Mouse (Mus musculus): ENCODE measurements at regions not wholly inside any gene's neighbourhood (a gene's known extent, or its start where the extent isn't known, plus 50 kb on each side); places are given as distances from the start of the nearest gene placed in this dataset.

DNA sequence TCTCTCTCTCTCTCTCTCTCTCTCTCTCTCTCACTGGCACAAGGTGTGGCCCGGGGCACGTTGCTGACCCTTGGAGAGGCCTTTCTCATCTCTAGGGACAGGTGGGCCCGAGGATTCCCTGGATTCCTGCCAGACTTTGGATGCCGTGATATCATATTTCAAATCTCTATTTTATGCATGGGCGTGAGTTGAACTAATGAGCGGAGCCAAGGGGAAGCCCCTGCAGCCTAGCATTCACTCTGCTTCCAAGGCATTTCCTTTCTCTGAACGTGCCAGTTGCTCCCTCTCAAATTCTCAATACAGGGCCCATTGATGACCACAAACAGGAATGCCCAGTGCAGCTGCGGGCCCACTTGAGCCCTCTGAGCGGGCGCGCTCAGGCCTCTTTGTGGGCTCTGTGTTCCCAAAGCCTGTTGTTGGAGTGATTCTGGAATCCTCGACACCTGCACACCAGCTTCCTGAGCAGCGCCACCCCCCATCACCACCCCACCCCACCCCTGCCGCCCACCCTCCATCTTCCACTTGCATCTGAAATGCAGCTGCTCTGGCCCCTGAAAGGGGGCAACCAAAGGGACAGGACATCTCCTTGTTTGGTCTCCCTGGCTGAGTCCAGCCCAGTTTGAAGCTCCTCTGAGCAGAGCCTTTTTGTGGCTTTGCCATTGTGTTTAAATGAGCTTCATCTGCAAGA is 175.0 kb upstream of the Lpp start:
- H3K27ac ChIP-seq (ENCODE audit: low read depth, low read length) = no peak overlapping the region
- no peak for TF ChIP-seq CTCF (IDR thresholded peaks at IDR 0.05; ENCODE audit: low read depth)
- H3K36me3 ChIP-seq (ENCODE audit: insufficient read depth) = no peaks in the 10 kb centered on the region
- H3K9ac ChIP-seq = no peak overlapping the region
- no peak overlapping the region for H3K4me3 ChIP-seq (ENCODE audit: low read depth, low read length)
- DNase-seq = peak; percentile 21
- peak; percentile 83 for ATAC-seq
- WGBS = 34% methylated on average over 14 of the region's 14 CpGs
- no peaks in the 10 kb centered on the region for H3K4me1 ChIP-seq (ENCODE audit: insufficient read depth)
- no peaks in the 10 kb centered on the region for H3K9me3 ChIP-seq (ENCODE audit: low read length)
- H3K4me2 ChIP-seq (ENCODE audit: low read depth) = no peak overlapping the region
- no peaks in the 10 kb centered on the region for H3K27me3 ChIP-seq (ENCODE audit: insufficient read depth, low read length)

DNA sequence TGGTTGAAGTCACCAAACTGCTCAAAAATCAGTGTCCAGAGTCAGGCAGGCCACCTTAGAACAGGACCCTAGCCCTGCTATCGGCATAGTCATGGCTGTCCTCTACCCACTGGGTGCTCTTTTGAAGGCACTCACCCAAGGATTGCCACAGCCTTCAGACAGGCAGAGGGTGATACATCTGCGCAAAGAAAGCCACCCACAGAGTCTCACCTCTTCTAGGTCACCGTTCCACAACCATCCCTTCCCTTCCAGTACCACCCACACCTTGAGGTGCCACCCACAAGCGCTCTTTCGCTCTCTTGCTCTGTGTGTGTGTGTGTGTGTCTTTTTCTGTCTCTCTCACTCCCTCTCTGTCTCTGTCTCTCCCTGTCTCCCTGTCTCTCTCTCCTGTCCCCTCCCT is 176.5 kb upstream of the Lpp start:
- Histone ChIP-seq H3K27ac (ENCODE audit: low read depth, low read length) (no peak overlapping the region), H3K9me3 (ENCODE audit: low read length) (no peaks in the 10 kb centered on the region), H3K36me3 (ENCODE audit: insufficient read depth) (no peaks in the 10 kb centered on the region), H3K27me3 (ENCODE audit: insufficient read depth, low read length) (no peaks in the 10 kb centered on the region), H3K4me3 (ENCODE audit: low read depth, low read length) (no peak overlapping the region), H3K4me1 (ENCODE audit: insufficient read depth) (no peaks in the 10 kb centered on the region), H3K4me2 (ENCODE audit: low read depth) (no peak overlapping the region), H3K9ac (no peak overlapping the region)
- TF ChIP-seq CTCF (IDR thresholded peaks at IDR 0.05; ENCODE audit: low read depth) = no peak
- 93% methylated on average over 5 of the region's 5 CpGs for whole genome bisulfite sequencing
- DNase-seq (no peak), ATAC-seq (no peak)

DNA sequence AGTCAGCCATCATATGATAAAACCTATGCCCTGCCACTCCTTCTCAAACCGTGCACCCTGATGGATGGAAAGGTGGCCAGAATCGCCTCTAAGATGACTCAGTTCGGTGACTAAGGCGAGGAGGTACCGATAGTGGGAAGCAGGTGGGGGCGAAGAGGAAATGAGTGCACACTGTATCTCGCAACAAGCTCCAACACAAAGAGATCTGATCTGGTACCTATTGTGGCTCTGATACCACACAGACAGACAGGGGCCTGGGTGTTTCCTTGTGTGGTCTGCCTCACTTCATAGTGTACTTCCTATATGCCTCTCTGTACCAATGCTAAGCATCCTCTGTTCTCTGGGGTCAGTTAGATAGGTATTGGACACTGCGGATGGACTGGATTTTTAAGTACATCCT is 178.0 kb upstream of the Lpp start:
- no peak overlapping the region for H3K27ac ChIP-seq (ENCODE audit: low read depth, low read length)
- H3K36me3 ChIP-seq (ENCODE audit: insufficient read depth) = no peaks in the 10 kb centered on the region
- H3K4me1 ChIP-seq (ENCODE audit: insufficient read depth) = no peaks in the 10 kb centered on the region
- no peak overlapping the region for H3K9ac ChIP-seq
- DNase-seq (no peak), ATAC-seq (no peak)
- H3K27me3 ChIP-seq (ENCODE audit: insufficient read depth, low read length) = no peaks in the 10 kb centered on the region
- no peak for TF ChIP-seq CTCF (IDR thresholded peaks at IDR 0.05; ENCODE audit: low read depth)
- no peak overlapping the region for H3K4me3 ChIP-seq (ENCODE audit: low read depth, low read length)
- no peak overlapping the region for H3K4me2 ChIP-seq (ENCODE audit: low read depth)
- H3K9me3 ChIP-seq (ENCODE audit: low read length) = no peaks in the 10 kb centered on the region
- WGBS = 92% methylated on average over 8 of the region's 8 CpGs

DNA sequence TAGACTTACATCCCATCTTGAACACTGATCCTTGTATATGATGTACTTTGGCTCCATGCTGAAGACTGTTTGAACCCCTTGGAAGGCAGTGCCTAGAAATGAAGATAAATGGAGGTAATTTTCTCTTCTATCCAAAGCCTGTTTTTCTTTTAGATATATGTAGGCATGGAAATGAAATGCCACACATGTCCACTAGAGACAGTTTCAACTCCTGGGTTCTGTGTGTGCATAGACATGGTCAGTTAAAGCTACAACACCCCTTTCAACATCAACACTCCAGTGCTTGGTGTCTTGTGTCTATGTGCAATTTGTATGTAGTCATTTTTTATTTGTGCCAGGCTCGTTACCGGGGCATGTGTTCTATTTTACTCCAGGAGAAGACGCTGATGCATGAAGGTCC is 179.7 kb upstream of the Lpp start:
- Histone ChIP-seq H3K36me3 (ENCODE audit: insufficient read depth) (no peaks in the 10 kb centered on the region), H3K27ac (ENCODE audit: low read depth, low read length) (no peak overlapping the region), H3K4me2 (ENCODE audit: low read depth) (no peak overlapping the region), H3K27me3 (ENCODE audit: insufficient read depth, low read length) (no peaks in the 10 kb centered on the region), H3K9me3 (ENCODE audit: low read length) (no peaks in the 10 kb centered on the region), H3K9ac (no peak overlapping the region), H3K4me1 (ENCODE audit: insufficient read depth) (no peaks in the 10 kb centered on the region), H3K4me3 (ENCODE audit: low read depth, low read length) (no peak overlapping the region)
- 81% methylated on average over 3 of the region's 3 CpGs for WGBS
- no peak for TF ChIP-seq CTCF (IDR thresholded peaks at IDR 0.05; ENCODE audit: low read depth)
- DNase-seq (no peak), ATAC-seq (no peak)

DNA sequence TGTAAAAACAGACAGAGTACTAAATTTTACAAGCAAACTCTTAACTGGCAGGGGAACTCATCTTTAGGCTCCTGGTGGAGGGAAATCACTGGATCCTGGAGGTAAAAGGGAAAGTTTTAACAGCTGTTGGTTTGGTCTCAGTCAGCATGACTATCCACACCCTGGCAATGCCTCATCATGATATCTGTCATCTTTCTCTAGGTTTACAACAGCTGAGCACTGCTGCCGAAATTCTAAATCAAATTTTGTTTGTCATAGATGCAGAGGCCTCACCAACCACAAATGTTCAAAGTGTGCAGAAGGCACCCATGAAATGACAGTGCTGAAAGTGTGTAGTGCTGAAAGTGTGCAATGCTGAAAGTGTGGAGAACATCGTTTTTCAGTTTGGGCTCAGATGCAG is 180.6 kb upstream of the Lpp start:
- Histone ChIP-seq H3K4me2 (ENCODE audit: low read depth) (no peak overlapping the region), H3K27me3 (ENCODE audit: insufficient read depth, low read length) (no peaks in the 10 kb centered on the region), H3K27ac (ENCODE audit: low read depth, low read length) (no peak overlapping the region), H3K9me3 (ENCODE audit: low read length) (no peaks in the 10 kb centered on the region), H3K9ac (no peak overlapping the region), H3K4me3 (ENCODE audit: low read depth, low read length) (no peak overlapping the region), H3K4me1 (ENCODE audit: insufficient read depth) (no peaks in the 10 kb centered on the region), H3K36me3 (ENCODE audit: insufficient read depth) (no peaks in the 10 kb centered on the region)
- TF ChIP-seq CTCF (IDR thresholded peaks at IDR 0.05; ENCODE audit: low read depth) = no peak
- ATAC-seq (no peak), DNase-seq (no peak)
- 89% methylated on average over 2 of the region's 2 CpGs for WGBS

DNA sequence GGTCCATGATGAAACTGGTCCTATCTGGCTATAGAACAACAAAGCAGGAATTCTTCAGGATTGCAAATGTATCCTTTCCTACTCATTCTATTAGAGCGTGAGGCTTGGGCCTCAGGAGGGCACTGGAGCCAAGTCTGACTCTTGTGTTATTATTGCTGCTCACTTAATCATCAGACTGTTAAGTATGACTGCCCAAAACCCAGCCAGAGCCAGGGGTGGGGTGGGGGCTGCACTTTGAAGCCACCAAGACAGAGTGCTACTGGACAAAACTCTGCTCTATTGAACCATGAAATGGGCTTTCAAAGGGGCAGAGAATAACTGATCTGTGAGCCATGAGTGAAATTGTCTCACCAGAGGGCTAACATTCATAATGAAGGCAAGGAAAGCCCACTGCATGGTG is 181.7 kb upstream of the Lpp start:
- 58% methylated on average over 1 of the region's 1 CpGs for WGBS
- no peaks in the 10 kb centered on the region for H3K9me3 ChIP-seq (ENCODE audit: low read length)
- H3K9ac ChIP-seq = no peak overlapping the region
- H3K4me2 ChIP-seq (ENCODE audit: low read depth) = no peak overlapping the region
- no peaks in the 10 kb centered on the region for H3K36me3 ChIP-seq (ENCODE audit: insufficient read depth)
- no peak for TF ChIP-seq CTCF (IDR thresholded peaks at IDR 0.05; ENCODE audit: low read depth)
- ATAC-seq = no peak
- H3K27ac ChIP-seq (ENCODE audit: low read depth, low read length) = no peak overlapping the region
- H3K27me3 ChIP-seq (ENCODE audit: insufficient read depth, low read length) = no peaks in the 10 kb centered on the region
- H3K4me3 ChIP-seq (ENCODE audit: low read depth, low read length) = no peak overlapping the region
- H3K4me1 ChIP-seq (ENCODE audit: insufficient read depth) = no peaks in the 10 kb centered on the region
- no peak for DNase-seq

DNA sequence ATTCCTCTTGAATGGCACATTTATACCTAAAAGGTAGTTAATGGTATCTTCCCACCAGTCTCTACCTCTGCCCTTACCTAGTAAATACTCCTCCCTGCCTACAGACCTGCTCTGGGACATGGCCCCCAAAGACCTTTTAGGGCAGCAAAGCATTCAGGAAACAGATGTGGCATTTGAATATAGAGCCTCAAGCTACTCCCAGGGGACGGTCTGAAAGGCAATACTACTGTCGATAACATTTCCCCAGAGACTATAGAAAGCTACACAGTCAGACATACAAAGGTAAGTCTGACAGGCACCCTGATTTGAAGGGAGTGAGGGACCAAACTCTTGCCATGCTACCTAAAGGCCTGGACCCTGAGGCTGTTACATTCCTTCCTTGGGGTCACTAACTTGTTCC is 184.4 kb upstream of the Lpp start:
- H3K9me3 ChIP-seq (ENCODE audit: low read length) = no peaks in the 10 kb centered on the region
- no peaks in the 10 kb centered on the region for H3K27me3 ChIP-seq (ENCODE audit: insufficient read depth, low read length)
- DNase-seq (no peak), ATAC-seq (no peak)
- no peak overlapping the region for H3K27ac ChIP-seq (ENCODE audit: low read depth, low read length)
- H3K4me2 ChIP-seq (ENCODE audit: low read depth) = no peak overlapping the region
- H3K4me1 ChIP-seq (ENCODE audit: insufficient read depth) = no peaks in the 10 kb centered on the region
- no peaks in the 10 kb centered on the region for H3K36me3 ChIP-seq (ENCODE audit: insufficient read depth)
- H3K4me3 ChIP-seq (ENCODE audit: low read depth, low read length) = no peak overlapping the region
- WGBS = 88% methylated on average over 2 of the region's 2 CpGs
- no peak overlapping the region for H3K9ac ChIP-seq
- no peak for TF ChIP-seq CTCF (IDR thresholded peaks at IDR 0.05; ENCODE audit: low read depth)

Measured in forebrain, postnatal 0 days (tissue).